9 mouse cellular contexts compared by ENCODE assay signal in the genomic region with DNA sequence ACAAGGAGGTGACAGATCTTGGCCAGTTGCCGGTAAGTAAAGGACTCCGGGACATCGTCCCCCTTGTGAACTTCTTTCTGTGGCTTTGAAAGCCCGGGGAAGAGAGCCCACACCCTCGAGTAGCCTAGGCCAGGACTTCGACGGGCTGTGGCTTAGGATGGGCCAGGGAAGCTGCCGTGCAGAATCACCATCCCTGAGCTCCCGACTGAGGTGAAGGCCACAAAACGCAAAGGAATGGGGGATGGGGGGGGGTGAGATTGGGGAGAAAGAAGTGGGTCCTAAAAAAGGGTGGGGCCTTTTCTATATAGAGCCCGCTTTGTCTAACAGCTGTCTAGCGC. TPM values are rescaled to one million over a fixed set of nuclear protein-coding genes. Genes with fewer than 3 reads are reported as not detected.
DNase-seq lines count a peak whose midpoint lies in the region; ATAC-seq and TF ChIP-seq lines count a peak whose summit lies in the region.
"Had no signal": no experiment of that assay in that cellular context is flagged by ENCODE, and none has a peak within 500 bp of the region (broad histone marks: within the 10 kb centered on the region; RNA-seq: fewer than 3 reads in every experiment).

No protein-coding gene starts in this region.

- H3K4me3 ChIP-seq in kidney, postnatal 0 days (replicated peaks; ENCODE audit: low read depth, low read length): peak overlapping the region; percentile 41
- H3K4me3 ChIP-seq in kidney, adult 2 months (ENCODE audit: insufficient read depth, low read depth, low read length): no peak overlapping the region
- peak overlapping the region; percentile 44 for H3K4me3 ChIP-seq in forebrain, embryonic 13.5 days
- H3K4me3 ChIP-seq in limb, embryonic 11.5 days (ENCODE audit: low read depth, low read length): peak overlapping the region; percentile 38
- peak overlapping the region; percentile 29; the same call in 1 of the 2 replicates for H3K4me3 ChIP-seq in neural tube, embryonic 14.5 days (ENCODE audit: low read depth, low read length)

- WGBS in kidney, postnatal 0 days: 35% methylated on average over 12 of the region's 12 CpGs
- 14% methylated on average over 12 of the region's 12 CpGs for WGBS in kidney, adult 2 months
- 27% methylated on average over 12 of the region's 12 CpGs for WGBS in forebrain, embryonic 13.5 days
- 36% methylated on average over 12 of the region's 12 CpGs for WGBS in limb, embryonic 11.5 days
- 31% methylated on average over 12 of the region's 12 CpGs for WGBS in neural tube, embryonic 14.5 days

- H3K4me2 ChIP-seq in kidney, postnatal 0 days (ENCODE audit: low read length): peak overlapping the region; percentile 67
- H3K4me2 ChIP-seq in forebrain, embryonic 13.5 days: peak overlapping the region; percentile 76
- peak overlapping the region; percentile 54 for H3K4me2 ChIP-seq in limb, embryonic 11.5 days (ENCODE audit: low read depth, severe bottlenecking)
- H3K4me2 ChIP-seq in neural tube, embryonic 14.5 days (ENCODE audit: low read depth, low read length): peak overlapping the region; percentile 61; the same call in 1 of the 2 replicates

- no peaks in the 10 kb centered on the region for H3K4me1 ChIP-seq in kidney, postnatal 0 days (replicated peaks; ENCODE audit: insufficient read depth, low read length)
- no peaks in the 10 kb centered on the region for H3K4me1 ChIP-seq in kidney, adult 2 months (ENCODE audit: control insufficient read depth, insufficient read depth, low read length)
- peaks cover 5% of the 10 kb centered on the region; the same call in 1 of the 2 replicates for H3K4me1 ChIP-seq in forebrain, embryonic 13.5 days
- H3K4me1 ChIP-seq in limb, embryonic 11.5 days (ENCODE audit: control insufficient read depth, insufficient read depth, low read length): no peaks in the 10 kb centered on the region
- no peaks in the 10 kb centered on the region for H3K4me1 ChIP-seq in neural tube, embryonic 14.5 days (ENCODE audit: control insufficient read depth, insufficient read depth, low read length)

- TF ChIP-seq CTCF in kidney, postnatal 0 days (IDR thresholded peaks at IDR 0.05; ENCODE audit: low read depth): no peak
- no peak for TF ChIP-seq CTCF in kidney, adult 2 months (conservative IDR thresholded peaks at IDR 0.05; ENCODE audit: insufficient read depth, insufficient read length, low read depth, low read length)

- no peaks in the 10 kb centered on the region for H3K9me3 ChIP-seq in kidney, postnatal 0 days (replicated peaks; ENCODE audit: low read length)
- H3K9me3 ChIP-seq in forebrain, embryonic 13.5 days (replicated peaks): no peaks in the 10 kb centered on the region
- no peaks in the 10 kb centered on the region for H3K9me3 ChIP-seq in limb, embryonic 11.5 days (ENCODE audit: control insufficient read depth, low read length)
- no peaks in the 10 kb centered on the region for H3K9me3 ChIP-seq in neural tube, embryonic 14.5 days (ENCODE audit: control insufficient read depth, low read length)

- no peak overlapping the region for H3K27ac ChIP-seq in kidney, postnatal 0 days
- no peak overlapping the region for H3K27ac ChIP-seq in kidney, adult 2 months (ENCODE audit: insufficient read depth, low read depth, low read length)
- H3K27ac ChIP-seq in forebrain, embryonic 13.5 days: no peak overlapping the region
- no peak overlapping the region for H3K27ac ChIP-seq in limb, embryonic 11.5 days (replicated peaks; ENCODE audit: low read depth, low read length)
- H3K27ac ChIP-seq in neural tube, embryonic 14.5 days (ENCODE audit: low read depth, low read length): no peak overlapping the region

- no peak for DNase-seq in kidney, postnatal 0 days (ENCODE audit: low spot score)
- no peak for DNase-seq in kidney, adult 2 months
- no peak for DNase-seq in limb, embryonic 11.5 days (ENCODE audit: low spot score)
- no peak for DNase-seq in adrenal gland, adult (ENCODE audit: inconsistent age in 2 of 2, low spot score in 1 of 2)
- DNase-seq in ovary, postnatal 10 days (ENCODE audit: low spot score): no peak
- DNase-seq in cerebellum, postnatal 4 days (ENCODE audit: low spot score in 2 of 2): no peak

- 0 out of 2 replicates have a peak, but pooled peaks cover 3% of the 10 kb centered on the region for H3K27me3 ChIP-seq in kidney, postnatal 0 days (ENCODE audit: insufficient read depth, low read length)
- no peaks in the 10 kb centered on the region for H3K27me3 ChIP-seq in kidney, adult 2 months (replicated peaks; ENCODE audit: control insufficient read depth, insufficient read depth, low read length)
- peaks cover 28% of the 10 kb centered on the region for H3K27me3 ChIP-seq in forebrain, embryonic 13.5 days
- 0 out of 2 replicates have a peak, but pooled peaks cover 2% of the 10 kb centered on the region for H3K27me3 ChIP-seq in limb, embryonic 11.5 days (ENCODE audit: control insufficient read depth, insufficient read depth, low read length)
- H3K27me3 ChIP-seq in neural tube, embryonic 14.5 days (ENCODE audit: control insufficient read depth, insufficient read depth, low read length): peaks cover 9% of the 10 kb centered on the region

- ATAC-seq in kidney, postnatal 0 days (replicated peaks; ENCODE audit: low FRiP score, low read depth): no peak
- peak; percentile 57 for ATAC-seq in forebrain, embryonic 13.5 days
- no peak; the same call in 1 of the 2 replicates for ATAC-seq in limb, embryonic 11.5 days (ENCODE audit: insufficient number of reproducible peaks, low FRiP score, low TSS enrichment, low read depth)
- ATAC-seq in neural tube, embryonic 14.5 days (ENCODE audit: low read depth): peak; percentile 44; the same call in 1 of the 2 replicates

- no peak for TF ChIP-seq POLR2A in kidney, adult 2 months (IDR thresholded peaks at IDR 0.05; ENCODE audit: low read depth, low read length)

- no peaks in the 10 kb centered on the region for H3K36me3 ChIP-seq in kidney, postnatal 0 days (ENCODE audit: insufficient read depth, low read length)
- H3K36me3 ChIP-seq in kidney, adult 2 months (ENCODE audit: control insufficient read depth, insufficient read depth, low read length): no peaks in the 10 kb centered on the region
- no peaks in the 10 kb centered on the region for H3K36me3 ChIP-seq in forebrain, embryonic 13.5 days (ENCODE audit: poor library complexity, severe bottlenecking)
- no peaks in the 10 kb centered on the region for H3K36me3 ChIP-seq in limb, embryonic 11.5 days (ENCODE audit: control insufficient read depth, insufficient read depth, low read length)
- H3K36me3 ChIP-seq in neural tube, embryonic 14.5 days (ENCODE audit: control insufficient read depth, insufficient read depth, low read length): no peaks in the 10 kb centered on the region

- 0 out of 2 replicates have a peak overlapping the region, but pooled peaks have one; percentile 23 for H3K9ac ChIP-seq in kidney, postnatal 0 days (ENCODE audit: low read depth, low read length)
- H3K9ac ChIP-seq in forebrain, embryonic 13.5 days: no peak overlapping the region
- H3K9ac ChIP-seq in limb, embryonic 11.5 days (ENCODE audit: low read length): peak overlapping the region; percentile 56
- H3K9ac ChIP-seq in neural tube, embryonic 14.5 days (replicated peaks; ENCODE audit: low read depth, low read length): no peak overlapping the region

RNA-seq across cellular contexts. Expression of gene Nrk, which starts 0.5 kb away (rescaled TPM):
- 1.7 and 1.8 TPM in 2 replicates for polyA plus RNA-seq in kidney, postnatal 0 days (2015; fragmentation: Nextera tagmentation; extraction: Ambion mirVana)
- polyA plus RNA-seq in kidney, adult 2 months (2012; rRNA removed): 0.02 and 0.04 TPM in 2 replicates
- 1.2 and 1.3 TPM in 2 replicates for polyA plus RNA-seq in forebrain, embryonic 13.5 days (2015; fragmentation: Nextera tagmentation; extraction: Ambion mirVana)
- 25.5 and 28.1 TPM in 2 replicates for polyA plus RNA-seq in limb, embryonic 11.5 days (2014; fragmentation: Nextera tagmentation; extraction: Ambion mirVana)
- polyA plus RNA-seq in neural tube, embryonic 14.5 days (2014; fragmentation: Nextera tagmentation; extraction: Ambion mirVana): 0.51 and 1.2 TPM in 2 replicates
- polyA plus RNA-seq: spleen, adult 2 months had no signal

Comparison
In these comparisons a context has a peak if more than half of its experiments do, and no peak if none do; other contexts are left out.
1. ATAC-seq: peak in forebrain, embryonic 13.5 days (single experiment) and neural tube, embryonic 14.5 days (single experiment); none in kidney, postnatal 0 days (single experiment) and limb, embryonic 11.5 days (single experiment).
2. H3K9ac ChIP-seq: peak in kidney, postnatal 0 days (single experiment) and limb, embryonic 11.5 days (single experiment); none in forebrain, embryonic 13.5 days (single experiment) and neural tube, embryonic 14.5 days (single experiment).
3. Peak in every context shown above with its lines, with median percentiles within 50 percentile points of each other: H3K4me2 ChIP-seq.